Mouse (Mus musculus): ENCODE data around the gene Ifnl3. TPM values are rescaled to one million over a fixed set of nuclear protein-coding genes. Genes with fewer than 3 reads are reported as not detected.
"Not testable (repeated sequence)": the region's sequence is repeated elsewhere in the genome, so short reads cannot be mapped to it uniquely, and the experiment has no call there.

Gene Ifnl3
- polyA plus RNA-seq (2012; rRNA removed): not detected in 2 replicates
- polyA plus RNA-seq (2014; fragmentation: Nextera tagmentation; extraction: Ambion mirVana): not detected in 2 replicates

DNA sequence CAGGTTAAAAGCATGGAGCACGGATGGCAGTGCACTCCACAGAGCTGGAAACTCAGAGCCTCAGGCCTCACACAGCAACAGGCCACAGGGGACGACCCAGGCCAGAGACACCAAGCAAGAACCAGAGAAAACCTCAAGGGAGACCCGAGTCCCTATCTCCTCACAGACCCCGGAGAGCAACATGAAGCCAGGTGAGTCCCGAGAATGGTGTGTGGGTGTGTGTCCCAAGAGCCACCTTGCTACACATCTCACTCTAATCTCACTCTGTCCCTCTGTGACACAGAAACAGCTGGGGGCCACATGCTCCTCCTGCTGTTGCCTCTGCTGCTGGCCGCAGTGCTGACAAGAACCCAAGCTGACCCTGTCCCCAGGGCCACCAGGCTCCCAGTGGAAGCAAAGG lies at the start of gene Ifnl3:
Gene Ifnl3, plus strand, starts transcription at position 301 of the 400 bp plus-strand sequence.
- H3K36me3 ChIP-seq (replicated peaks; ENCODE audit: control insufficient read depth, insufficient read depth, low read depth); H3K27me3 ChIP-seq (ENCODE audit: control insufficient read depth, insufficient read depth, low read length); H3K4me3 ChIP-seq (ENCODE audit: insufficient read depth in 1 of 2, low read depth in 2 of 2, low read length in 2 of 2); H3K27ac ChIP-seq; H3K9ac ChIP-seq (replicated peaks); ATAC-seq (ENCODE audit: insufficient read depth); H3K4me2 ChIP-seq (ENCODE audit: low read depth); H3K9me3 ChIP-seq (ENCODE audit: control insufficient read depth, low read length); H3K4me1 ChIP-seq (replicated peaks; ENCODE audit: control insufficient read depth in 2 of 2, insufficient read depth in 2 of 2, low read length in 1 of 2); DNase-seq (ENCODE audit: low read depth in 3 of 3, low spot score in 3 of 3): not testable (repeated sequence)
- 49% methylated on average over 5 of the region's 6 CpGs for WGBS (ENCODE audit: insufficient replicate concordance)

DNA sequence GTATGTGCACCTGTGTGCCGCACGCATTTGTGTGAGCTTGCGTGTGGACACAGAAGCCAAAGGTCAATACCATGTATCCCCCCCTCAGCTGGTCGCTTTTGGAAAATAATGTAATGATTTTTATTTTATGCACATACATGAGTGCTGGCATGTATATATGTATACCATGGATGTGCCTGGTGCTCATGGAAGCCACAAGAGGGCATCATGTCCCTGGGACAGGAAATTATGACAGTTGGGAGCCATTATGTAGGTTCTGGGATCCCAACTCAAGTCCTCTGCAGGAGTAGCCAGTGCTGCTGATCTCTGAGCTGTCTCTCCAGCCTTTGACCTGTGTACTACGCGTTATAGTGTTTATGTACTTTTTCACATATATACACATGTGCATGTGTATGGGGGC lies 46.4 kb upstream of the Ifnl3 start:
- Histone ChIP-seq H3K9me3 (ENCODE audit: control insufficient read depth, low read length) (no peaks in the 10 kb centered on the region), H3K36me3 (replicated peaks; ENCODE audit: control insufficient read depth, insufficient read depth, low read depth) (no peaks in the 10 kb centered on the region), H3K27ac (no peak overlapping the region), H3K4me1 (replicated peaks; ENCODE audit: control insufficient read depth in 2 of 2, insufficient read depth in 2 of 2, low read length in 1 of 2) (no peaks in the 10 kb centered on the region), H3K27me3 (ENCODE audit: control insufficient read depth, insufficient read depth, low read length) (no peaks in the 10 kb centered on the region), H3K4me3 (ENCODE audit: insufficient read depth in 1 of 2, low read depth in 2 of 2, low read length in 2 of 2) (no peak overlapping the region), H3K4me2 (ENCODE audit: low read depth) (no peak overlapping the region), H3K9ac (replicated peaks) (no peak overlapping the region)
- DNase-seq (ENCODE audit: low read depth in 3 of 3, low spot score in 3 of 3) (no peak), ATAC-seq (ENCODE audit: insufficient read depth) (no peak)
- 78% methylated on average over 6 of the region's 6 CpGs for WGBS (ENCODE audit: insufficient replicate concordance)
- peak; percentile 16; the same call in 1 of the 2 replicates for TF ChIP-seq CTCF (IDR thresholded peaks at IDR 0.05; ENCODE audit: low read depth)
- TF ChIP-seq EP300 (IDR thresholded peaks at IDR 0.05; ENCODE audit: low read depth): no peak

DNA sequence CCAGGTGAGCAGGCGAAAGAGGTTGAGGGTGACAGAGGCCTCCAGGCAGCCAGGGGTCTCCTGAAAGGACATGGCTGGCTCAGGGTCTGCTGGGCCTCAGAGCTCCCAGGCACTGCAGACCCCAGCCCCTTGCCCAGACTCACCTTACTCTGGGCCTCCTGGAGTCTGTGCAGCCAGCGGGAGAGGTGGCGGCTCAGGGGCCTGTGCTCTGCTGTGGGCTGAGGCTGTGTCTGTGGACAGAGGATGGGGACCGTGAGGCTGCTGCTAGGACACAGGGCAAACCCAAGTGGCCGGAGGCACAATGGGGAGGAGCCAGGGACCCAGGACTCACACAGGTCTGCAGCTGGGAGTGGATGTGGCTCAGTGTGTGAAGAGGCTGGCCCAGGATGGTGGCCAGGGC lies 45.3 kb upstream of the Ifnl3 start:
- no peak for ATAC-seq (ENCODE audit: insufficient read depth)
- no peaks in the 10 kb centered on the region for H3K27me3 ChIP-seq (ENCODE audit: control insufficient read depth, insufficient read depth, low read length)
- H3K4me1 ChIP-seq (replicated peaks; ENCODE audit: control insufficient read depth in 2 of 2, insufficient read depth in 2 of 2, low read length in 1 of 2): no peaks in the 10 kb centered on the region
- H3K27ac ChIP-seq: no peak overlapping the region
- H3K9me3 ChIP-seq (ENCODE audit: control insufficient read depth, low read length): no peaks in the 10 kb centered on the region
- H3K9ac ChIP-seq (replicated peaks): no peak overlapping the region
- no peak for DNase-seq (ENCODE audit: low read depth in 3 of 3, low spot score in 3 of 3)
- no peaks in the 10 kb centered on the region for H3K36me3 ChIP-seq (replicated peaks; ENCODE audit: control insufficient read depth, insufficient read depth, low read depth)
- WGBS (ENCODE audit: insufficient replicate concordance): 69% methylated on average over 5 of the region's 5 CpGs
- TF ChIP-seq CTCF (IDR thresholded peaks at IDR 0.05; ENCODE audit: low read depth) (no peak), EP300 (IDR thresholded peaks at IDR 0.05; ENCODE audit: low read depth) (no peak)
- H3K4me2 ChIP-seq (ENCODE audit: low read depth): no peak overlapping the region
- no peak overlapping the region for H3K4me3 ChIP-seq (ENCODE audit: insufficient read depth in 1 of 2, low read depth in 2 of 2, low read length in 2 of 2)

DNA sequence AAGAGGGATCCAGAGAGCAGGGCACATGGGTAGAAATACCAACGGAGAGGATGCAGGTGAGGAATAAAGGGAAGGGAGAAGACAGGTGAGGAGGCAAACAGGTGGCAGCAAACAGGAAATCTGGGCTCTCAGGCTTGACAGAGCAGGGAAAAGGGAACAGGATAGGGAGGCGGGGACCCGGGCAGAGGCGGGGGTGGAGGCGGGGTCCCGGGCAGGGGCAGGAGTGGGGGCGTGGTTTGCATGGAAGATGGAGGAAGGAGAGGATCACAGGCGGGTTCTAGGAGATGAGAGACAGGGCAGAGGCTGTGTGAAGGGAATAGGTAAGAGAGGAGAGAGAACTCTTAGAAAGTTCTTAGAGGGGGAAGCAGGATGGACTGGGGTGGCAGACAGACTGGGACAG lies 43.8 kb upstream of the Ifnl3 start:
- ATAC-seq (ENCODE audit: insufficient read depth) (no peak), DNase-seq (ENCODE audit: low read depth in 3 of 3, low spot score in 3 of 3) (no peak)
- H3K4me2 ChIP-seq (ENCODE audit: low read depth): no peak overlapping the region
- H3K9ac ChIP-seq (replicated peaks): no peak overlapping the region
- no peak overlapping the region for H3K4me3 ChIP-seq (ENCODE audit: insufficient read depth in 1 of 2, low read depth in 2 of 2, low read length in 2 of 2)
- H3K36me3 ChIP-seq (replicated peaks; ENCODE audit: control insufficient read depth, insufficient read depth, low read depth): no peaks in the 10 kb centered on the region
- no peaks in the 10 kb centered on the region for H3K27me3 ChIP-seq (ENCODE audit: control insufficient read depth, insufficient read depth, low read length)
- TF ChIP-seq EP300 (IDR thresholded peaks at IDR 0.05; ENCODE audit: low read depth): no peak
- no peak for TF ChIP-seq CTCF (IDR thresholded peaks at IDR 0.05; ENCODE audit: low read depth)
- H3K27ac ChIP-seq: no peak overlapping the region
- WGBS (ENCODE audit: insufficient replicate concordance): 6% methylated on average over 8 of the region's 8 CpGs
- no peaks in the 10 kb centered on the region for H3K4me1 ChIP-seq (replicated peaks; ENCODE audit: control insufficient read depth in 2 of 2, insufficient read depth in 2 of 2, low read length in 1 of 2)
- no peaks in the 10 kb centered on the region for H3K9me3 ChIP-seq (ENCODE audit: control insufficient read depth, low read length)

DNA sequence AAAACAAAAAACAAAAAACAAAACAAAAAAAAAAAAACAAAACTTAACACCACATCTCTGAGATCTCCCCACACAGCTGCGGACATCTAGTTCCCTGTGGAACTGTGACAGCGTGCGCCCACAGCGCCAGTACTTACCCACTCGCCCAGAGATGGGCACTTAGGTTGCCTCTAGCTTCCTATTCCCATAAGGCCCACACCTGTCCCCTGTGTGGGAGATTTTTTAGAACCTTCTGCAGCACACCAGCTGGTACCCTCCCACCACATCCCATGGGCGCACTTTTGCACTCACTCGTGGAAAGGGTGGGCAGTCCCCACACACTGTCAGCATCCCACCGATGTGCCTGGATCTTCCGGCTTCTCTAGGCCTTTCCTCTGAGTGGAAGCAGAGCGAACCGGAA lies 39.8 kb upstream of the Ifnl3 start:
- 74% methylated on average over 11 of the region's 11 CpGs for WGBS (ENCODE audit: insufficient replicate concordance)

More for the DNA sequence above, 39.8 kb upstream of the Ifnl3 start:
- no peak overlapping the region for H3K9ac ChIP-seq (replicated peaks)
- H3K36me3 ChIP-seq (replicated peaks; ENCODE audit: control insufficient read depth, insufficient read depth, low read depth): no peaks in the 10 kb centered on the region
- H3K4me1 ChIP-seq (replicated peaks; ENCODE audit: control insufficient read depth in 2 of 2, insufficient read depth in 2 of 2, low read length in 1 of 2): no peaks in the 10 kb centered on the region; a peak in 1 of 4 replicates
- no peak overlapping the region for H3K4me3 ChIP-seq (ENCODE audit: insufficient read depth in 1 of 2, low read depth in 2 of 2, low read length in 2 of 2)
- H3K27me3 ChIP-seq (ENCODE audit: control insufficient read depth, insufficient read depth, low read length): peaks cover 1% of the 10 kb centered on the region; the same call in 1 of the 2 replicates
- TF ChIP-seq CTCF (IDR thresholded peaks at IDR 0.05; ENCODE audit: low read depth): no peak
- TF ChIP-seq EP300 (IDR thresholded peaks at IDR 0.05; ENCODE audit: low read depth): no peak
- ATAC-seq (ENCODE audit: insufficient read depth) (no peak), DNase-seq (ENCODE audit: low read depth in 3 of 3, low spot score in 3 of 3) (no peak)
- H3K4me2 ChIP-seq (ENCODE audit: low read depth): no peak overlapping the region
- H3K9me3 ChIP-seq (ENCODE audit: control insufficient read depth, low read length): no peaks in the 10 kb centered on the region
- no peak overlapping the region for H3K27ac ChIP-seq

All from liver, embryonic 14.5 days (tissue).